Mouse (Mus musculus) ES-Bruce4 (cell line): ENCODE measurements at regions not wholly inside any gene's neighbourhood (a gene's known extent, or its start where the extent isn't known, plus 50 kb on each side); places are given as distances from the start of the nearest gene placed in this dataset.
"Not testable (repeated sequence)": the region's sequence is repeated elsewhere in the genome, so short reads cannot be mapped to it uniquely, and the experiment has no call there.

Source experiments
- H3K27ac ChIP-seq: 2 replicates; pipeline ENCODE4 v1.5.1; 2012; ENCODE audit warnings: low read length, inconsistent platforms; ENCODE audit not compliant: insufficient read depth
- H3K27me3 ChIP-seq: 2 replicates; pipeline ENCODE4 v1.6.1; 2012; ENCODE audit warnings: mild to moderate bottlenecking, low read length, inconsistent platforms; ENCODE audit not compliant: control insufficient read depth, poor library complexity, insufficient read depth, severe bottlenecking
- H3K36me3 ChIP-seq: 2 replicates; pipeline ENCODE4 v1.6.1; 2012; ENCODE audit warnings: inconsistent platforms, mild to moderate bottlenecking, low read length, moderate library complexity; ENCODE audit not compliant: control insufficient read depth, poor library complexity, insufficient read depth, severe bottlenecking
- H3K4me1 ChIP-seq: one replicate; pipeline ENCODE4 v1.8.1; 2011; ENCODE audit warnings: low read length; ENCODE audit not compliant: control insufficient read depth, insufficient read depth
- H3K4me3 ChIP-seq: 2 replicates; pipeline ENCODE4 v1.5.1; 2011; ENCODE audit warnings: low read depth, mild to moderate bottlenecking, low read length
- H3K9ac ChIP-seq: 2 replicates; pipeline ENCODE4 v1.6.1; 2012; ENCODE audit warnings: low read depth, mild to moderate bottlenecking, inconsistent platforms; ENCODE audit not compliant: poor library complexity, severe bottlenecking
- H3K9me3 ChIP-seq: replicated peaks from 2 replicates; pipeline ENCODE4 v1.6.1; 2012; ENCODE audit warnings: mild to moderate bottlenecking, low read length, inconsistent platforms; ENCODE audit not compliant: control insufficient read depth, poor library complexity, insufficient read depth, severe bottlenecking
- CTCF ChIP-seq: IDR thresholded peaks from one replicate; pipeline ENCODE4 v1.8.1; 2011; ENCODE audit warnings: low read depth, low read length
- EP300 ChIP-seq: IDR thresholded peaks from 2 replicates; pipeline ENCODE4 v1.6.1; 2011; ENCODE audit warnings: low read depth, low read length; ENCODE audit not compliant: insufficient read depth
- POLR2A ChIP-seq: IDR thresholded peaks from one replicate; pipeline ENCODE4 v1.8.1; 2011; ENCODE audit warnings: low read length; ENCODE audit not compliant: insufficient read depth

GRCm38 (mm10) chr7:118320307-118320706 lies 76.8 kb upstream of the Smg1 start:
- no peak overlapping the region for H3K27ac ChIP-seq
- no peak for TF ChIP-seq CTCF
- TF ChIP-seq EP300: no peak
- no peaks in the 10 kb centered on the region for H3K4me1 ChIP-seq

GRCm38 (mm10) chr7:118318432-118319135 lies 75.1 kb upstream of the Smg1 start:
- Histone ChIP-seq H3K36me3 (no peaks in the 10 kb centered on the region), H3K27ac (no peak overlapping the region), H3K9me3 (no peaks in the 10 kb centered on the region), H3K27me3 (no peaks in the 10 kb centered on the region), H3K4me3 (no peak overlapping the region), H3K9ac (no peak overlapping the region), H3K4me1 (no peaks in the 10 kb centered on the region)
- TF ChIP-seq POLR2A (no peak), EP300 (no peak), CTCF (no peak)

More at GRCm38 (mm10) chr7:118320307-118320706, 76.8 kb upstream of the Smg1 start:
- Histone ChIP-seq H3K9ac (no peak overlapping the region), H3K36me3 (no peaks in the 10 kb centered on the region), H3K4me3 (no peak overlapping the region), H3K27me3 (no peaks in the 10 kb centered on the region), H3K9me3 (no peaks in the 10 kb centered on the region)

- not testable (repeated sequence) for H3K36me3 ChIP-seq, H3K9ac ChIP-seq, H3K27ac ChIP-seq, H3K9me3 ChIP-seq, H3K4me1 ChIP-seq, H3K4me3 ChIP-seq, H3K27me3 ChIP-seq
Observed at GRCm38 (mm10) chr7:118314886-118315285, 71.4 kb upstream of the Smg1 start.

- H3K9me3 ChIP-seq: no peaks in the 10 kb centered on the region
- H3K9ac ChIP-seq: no peak overlapping the region
- H3K27ac ChIP-seq: no peak overlapping the region
- TF ChIP-seq POLR2A (no peak), CTCF (no peak)
- no peaks in the 10 kb centered on the region for H3K4me1 ChIP-seq
- no peaks in the 10 kb centered on the region for H3K36me3 ChIP-seq
- H3K27me3 ChIP-seq: no peaks in the 10 kb centered on the region
- H3K4me3 ChIP-seq: no peak overlapping the region
Observed at GRCm38 (mm10) chr7:118314228-118314658, 70.8 kb upstream of the Smg1 start.

GRCm38 (mm10) chr7:118313818-118314217 lies 70.3 kb upstream of the Smg1 start:
- H3K9me3 ChIP-seq: no peaks in the 10 kb centered on the region
- no peaks in the 10 kb centered on the region for H3K4me1 ChIP-seq
- no peak overlapping the region for H3K4me3 ChIP-seq
- H3K36me3 ChIP-seq: no peaks in the 10 kb centered on the region
- H3K27me3 ChIP-seq: no peaks in the 10 kb centered on the region
- H3K9ac ChIP-seq: no peak overlapping the region
- TF ChIP-seq EP300: no peak
- TF ChIP-seq POLR2A: no peak
- peak; percentile 67 for TF ChIP-seq CTCF
- H3K27ac ChIP-seq: no peak overlapping the region

- Histone ChIP-seq H3K27ac (no peak overlapping the region), H3K27me3 (no peaks in the 10 kb centered on the region), H3K9ac (no peak overlapping the region), H3K36me3 (no peaks in the 10 kb centered on the region), H3K4me3 (no peak overlapping the region), H3K4me1 (no peaks in the 10 kb centered on the region), H3K9me3 (no peaks in the 10 kb centered on the region)
- TF ChIP-seq CTCF (no peak), POLR2A (no peak), EP300 (no peak)
Observed at GRCm38 (mm10) chr7:118309733-118310132, 66.3 kb upstream of the Smg1 start.
